Mouse (Mus musculus): ENCODE data around the gene Mpg.

DNA sequence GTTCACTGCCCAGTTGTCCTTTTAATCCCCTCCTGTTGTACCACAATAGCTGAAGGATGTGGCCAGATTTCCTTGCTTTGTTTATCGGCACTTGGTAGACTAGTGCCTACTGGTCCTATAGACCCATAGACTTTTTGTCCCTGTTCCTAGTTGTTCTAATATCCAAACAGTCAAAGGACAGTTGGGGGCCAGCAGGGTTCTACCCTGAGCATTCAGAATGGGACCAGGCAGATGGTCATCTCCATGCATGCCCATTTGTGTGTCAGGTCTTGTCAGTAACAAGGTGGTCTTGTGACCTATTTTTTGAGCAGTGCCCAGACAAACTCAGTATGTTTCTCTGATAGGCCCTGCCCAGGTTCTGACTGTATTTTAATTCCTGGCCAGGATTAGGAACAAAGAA, 736 bp downstream of the Mpg start:
- TF ChIP-seq CTCF (IDR thresholded peaks at IDR 0.05; ENCODE audit: borderline replicate concordance, control insufficient read depth, extremely low read depth, insufficient read depth, low read length, poor library complexity) (no peak), POLR2A (IDR thresholded peaks at IDR 0.05; ENCODE audit: control insufficient read depth, extremely low read depth, insufficient read depth, low read length, poor library complexity) (no peak)
